Mouse (Mus musculus): ENCODE data around the gene Cyp3a25.
"Not testable (repeated sequence)": the region's sequence is repeated elsewhere in the genome, so short reads cannot be mapped to it uniquely, and the experiment has no call there.

The Cyp3a25 gene

GRCm38 (mm10) chr5:146009509-146009908, at the start of gene Cyp3a25:
TSS of gene Cyp3a25 (minus strand) at chr5:146009618.
- not testable (repeated sequence) for DNase-seq (ENCODE audit: low spot score)

- DNase-seq (ENCODE audit: low spot score), result no peak
These were observed 11.7 kb upstream of the Cyp3a25 start for GRCm38 (mm10) chr5:146021136-146021535.

- DNase-seq (ENCODE audit: low spot score), result no peak
These were observed 8.9 kb upstream of the Cyp3a25 start for GRCm38 (mm10) chr5:146018275-146018674.

- no peak for DNase-seq (ENCODE audit: low spot score)
These were observed 1.8 kb upstream of the Cyp3a25 start for GRCm38 (mm10) chr5:146011251-146011650.

GRCm38 (mm10) chr5:145967080-145967479, 42.3 kb downstream of the Cyp3a25 start:
- DNase-seq (ENCODE audit: low spot score), result no peak

Data from T-cell, adult 2 months (primary cell).